Mouse (Mus musculus): Measurements from ENCODE around the gene Tctn1.

DNA sequence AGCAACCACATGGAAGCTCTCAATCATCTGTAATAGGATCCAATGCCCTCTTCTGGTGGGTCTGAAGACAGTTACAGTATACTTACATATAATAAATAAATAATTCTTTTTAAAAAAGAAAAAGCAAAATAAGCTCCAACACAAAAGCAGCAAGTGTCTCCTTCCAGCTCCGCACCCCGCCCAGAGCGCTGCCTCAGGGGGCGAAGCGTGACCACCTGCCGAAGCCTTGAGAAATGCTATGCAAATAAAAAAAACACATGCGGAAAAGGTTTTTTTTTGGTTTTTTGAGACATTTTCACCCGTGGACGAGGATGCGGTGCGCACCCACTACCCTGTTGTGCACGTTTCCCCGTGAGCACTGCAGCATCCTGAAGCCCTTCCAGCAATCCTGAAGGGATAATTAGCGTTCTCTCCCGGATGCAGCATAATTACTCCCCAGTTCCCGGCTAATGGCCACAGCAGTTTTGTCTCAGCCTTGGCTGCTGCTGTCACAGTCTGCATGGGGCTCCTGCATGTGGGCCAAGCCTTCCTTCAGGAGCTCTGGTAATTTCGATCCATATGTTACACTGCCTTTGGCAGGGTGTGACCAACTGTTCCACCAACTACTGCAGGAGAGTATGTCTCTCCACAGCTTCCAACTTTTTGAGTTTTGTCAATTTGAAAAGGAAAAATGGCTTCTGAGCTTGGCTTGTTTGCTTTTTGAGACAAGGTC, 12.2 kb downstream of the Tctn1 start:
- TF ChIP-seq CTCF (IDR thresholded peaks at IDR 0.05; ENCODE audit: low read depth) (no peak), EP300 (IDR thresholded peaks at IDR 0.05; ENCODE audit: low read depth) (no peak)
